Mouse (Mus musculus): ENCODE data around the gene Fam160a1. TPM values are rescaled to one million over a fixed set of nuclear protein-coding genes. Genes with fewer than 3 reads are reported as not detected.

The Fam160a1 gene
- polyA plus RNA-seq, 1 experiment = 15.6 TPM

- DNase-seq (ENCODE audit: low read depth) = no peak
These were observed 10.2 kb upstream of the Fam160a1 start for GRCm38 (mm10) chr3:85827283-85827682.

GRCm38 (mm10) chr3:85820839-85821548 lies 3.9 kb upstream of the Fam160a1 start:
- DNase-seq (ENCODE audit: low read depth) = no peak

- DNase-seq (ENCODE audit: low read depth) = no peak
These were observed 2.2 kb upstream of the Fam160a1 start for GRCm38 (mm10) chr3:85819319-85819718.

DNA sequence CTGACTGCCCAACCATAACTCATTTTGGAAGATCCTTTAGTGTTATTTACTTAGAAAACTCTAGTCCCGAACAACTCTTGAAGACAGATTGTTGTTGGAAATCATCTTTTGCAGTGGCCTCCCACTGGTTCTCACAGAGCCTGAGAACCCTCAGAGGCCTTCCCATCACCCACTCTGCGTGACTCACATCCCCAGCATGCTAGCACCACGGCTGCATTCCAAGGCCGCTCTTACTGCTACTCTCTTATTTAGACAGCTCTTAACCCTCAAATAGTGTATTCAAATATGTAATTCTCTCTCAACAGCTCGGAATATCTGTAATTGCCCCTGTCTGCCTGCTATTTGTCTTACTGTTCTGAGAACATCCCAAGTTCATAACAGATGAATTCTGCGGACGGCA lies 2.9 kb downstream of the Fam160a1 start:
- DNase-seq (ENCODE audit: low read depth) = no peak

DNA sequence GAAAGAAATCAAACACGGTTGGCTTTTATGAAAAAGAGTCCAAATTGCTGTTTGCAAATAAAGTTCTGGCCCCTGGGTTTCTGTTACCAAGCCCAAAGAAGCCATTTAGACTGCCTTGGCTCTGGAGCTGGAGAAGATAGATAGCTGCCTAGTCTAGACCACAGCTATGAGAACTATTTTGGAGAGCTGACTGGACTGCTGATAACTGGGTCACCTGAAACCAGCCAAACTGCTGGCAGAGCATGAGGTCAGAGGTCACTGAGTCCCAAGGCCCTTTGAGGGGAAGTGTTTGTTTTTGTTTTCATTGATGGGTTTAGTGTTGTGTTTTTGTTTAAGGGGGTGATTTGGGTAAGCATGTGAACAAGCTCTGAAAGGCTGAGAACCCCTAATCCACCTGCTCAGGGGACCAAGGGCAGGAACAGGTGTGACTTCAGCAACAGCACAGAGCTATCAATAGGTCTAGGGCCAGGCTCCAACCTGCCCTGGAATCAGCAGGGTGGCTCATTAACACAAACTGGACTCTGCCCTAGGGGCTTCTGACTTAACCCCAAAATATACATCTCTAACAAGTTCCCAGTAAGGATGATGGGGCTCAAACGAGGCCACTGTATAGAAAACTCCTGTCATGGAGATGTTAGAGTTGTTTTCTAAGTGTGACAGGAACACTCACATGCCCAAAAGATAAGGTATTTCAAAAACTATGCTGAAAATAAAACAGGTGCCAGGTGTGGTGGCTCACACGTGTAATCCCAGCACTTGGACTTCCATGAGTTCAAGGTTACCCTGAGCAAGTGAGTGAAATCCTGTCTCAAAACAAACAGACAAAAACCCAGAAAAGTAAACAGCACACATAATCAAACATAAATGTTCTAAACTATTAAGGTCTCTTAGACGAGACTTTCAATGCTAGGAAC lies 3.7 kb downstream of the Fam160a1 start:
- DNase-seq (ENCODE audit: low read depth) = no peak

DNA sequence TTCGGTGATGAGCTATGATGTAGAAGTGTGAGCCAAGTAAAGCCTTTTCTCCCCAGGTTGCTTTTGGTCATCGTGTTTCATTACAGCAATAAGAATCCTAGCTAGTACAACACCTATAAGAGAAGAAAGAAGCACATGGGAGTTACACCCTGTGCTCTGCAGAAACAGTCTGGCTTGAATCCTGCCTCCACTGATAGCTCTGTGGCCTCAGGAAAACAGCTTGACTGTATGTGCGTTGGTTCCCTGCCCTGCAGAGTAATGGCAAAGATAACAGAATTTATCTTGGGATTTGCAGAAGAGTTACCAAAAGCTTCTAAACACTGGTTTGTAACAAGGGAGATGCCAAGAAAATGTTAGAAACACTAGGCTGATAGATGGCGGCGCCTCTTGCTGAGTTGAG lies 5.1 kb downstream of the Fam160a1 start:
- DNase-seq (ENCODE audit: low read depth) = no peak

DNA sequence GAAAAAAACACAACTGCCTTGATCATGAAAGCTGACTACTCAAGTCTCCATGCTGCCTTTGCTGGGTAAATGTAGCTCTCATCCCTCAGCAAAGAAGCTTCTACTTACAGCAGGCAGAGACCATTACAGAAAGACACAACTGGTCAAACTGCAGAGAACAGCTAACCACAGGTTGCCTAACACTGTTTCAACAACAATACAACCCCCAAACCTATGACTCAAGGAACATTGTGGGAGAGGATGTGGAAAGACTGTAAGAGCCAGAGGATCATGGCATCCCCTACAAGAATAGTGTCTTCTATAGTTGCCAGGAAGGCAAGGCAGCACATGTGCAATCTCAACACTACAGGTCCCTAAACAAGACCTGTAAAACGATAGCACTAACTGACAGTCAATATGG lies 23.9 kb downstream of the Fam160a1 start:
- peak; percentile 65 for DNase-seq (ENCODE audit: low read depth)

GRCm38 (mm10) chr3:85789748-85790147 lies 27.3 kb downstream of the Fam160a1 start:
- no peak for DNase-seq (ENCODE audit: low read depth)

GRCm38 (mm10) chr3:85786501-85786900 lies 30.6 kb downstream of the Fam160a1 start:
- no peak for DNase-seq (ENCODE audit: low read depth)

DNA sequence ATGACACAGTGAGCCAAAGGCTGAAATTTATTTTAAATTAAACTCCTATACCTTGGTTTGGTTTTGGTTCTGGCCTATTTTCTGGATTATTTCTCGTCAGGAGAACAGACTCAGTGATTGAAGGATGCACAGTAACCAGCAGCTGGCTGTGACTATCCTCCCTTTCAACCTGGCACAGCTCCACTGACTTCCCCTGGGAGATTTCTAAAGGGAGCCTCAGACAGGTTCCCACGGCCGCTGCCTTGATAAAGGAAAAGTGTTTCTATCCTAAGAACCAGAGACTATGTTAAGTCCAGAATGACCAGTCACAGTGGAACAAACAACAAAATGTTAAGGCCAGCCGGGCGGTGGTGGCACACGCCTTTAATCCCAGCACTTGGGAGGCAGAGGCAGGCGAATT lies 36.2 kb downstream of the Fam160a1 start:
- DNase-seq (ENCODE audit: low read depth) = no peak

- no peak for DNase-seq (ENCODE audit: low read depth)
These were observed 36.8 kb downstream of the Fam160a1 start for GRCm38 (mm10) chr3:85780332-85780731.

GRCm38 (mm10) chr3:85777841-85778240 lies 39.2 kb downstream of the Fam160a1 start:
- DNase-seq (ENCODE audit: low read depth) = no peak

- DNase-seq (ENCODE audit: low read depth) = no peak
These were observed 39.7 kb downstream of the Fam160a1 start for GRCm38 (mm10) chr3:85777356-85777755.

- DNase-seq (ENCODE audit: low read depth) = no peak
These were observed 40.4 kb downstream of the Fam160a1 start for GRCm38 (mm10) chr3:85776707-85777106.

DNA sequence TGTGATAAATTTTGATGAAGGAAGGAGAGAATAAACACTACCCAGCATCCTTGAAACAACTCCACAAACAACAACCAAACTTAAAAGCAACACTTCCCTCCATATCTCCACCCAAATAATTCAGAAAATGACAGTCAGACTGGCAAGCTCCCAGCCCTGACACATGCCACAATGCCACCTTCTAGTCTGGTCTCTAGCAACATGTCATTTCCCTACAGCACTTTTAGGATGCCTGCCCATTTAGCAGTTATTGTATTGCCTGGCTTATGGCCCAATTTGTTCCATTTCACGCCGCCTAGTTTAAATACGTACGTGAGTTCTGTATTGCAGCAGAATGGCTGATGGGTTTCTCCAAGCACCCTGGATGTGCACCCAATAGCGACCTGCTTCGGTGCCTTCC lies 41.0 kb downstream of the Fam160a1 start:
- no peak for DNase-seq (ENCODE audit: low read depth)

DNA sequence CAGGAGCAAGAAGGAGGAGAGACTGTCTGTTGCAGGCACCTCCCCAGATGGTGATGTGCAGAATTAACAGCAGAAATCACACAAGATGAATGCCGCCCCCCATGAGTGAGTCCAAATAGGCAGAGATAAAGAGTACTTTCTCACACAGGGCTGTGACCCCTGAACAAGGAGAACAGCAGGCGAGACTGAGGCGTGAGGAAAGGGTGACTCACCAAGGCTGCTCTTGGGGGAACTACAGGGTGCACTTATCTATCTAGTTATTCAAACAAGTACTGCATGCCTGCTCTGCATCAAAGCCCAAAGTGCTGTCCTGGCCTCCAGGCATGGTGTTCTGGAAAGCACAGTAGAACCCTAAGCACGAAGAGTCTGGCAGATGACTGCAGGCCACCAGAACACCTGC lies 43.2 kb downstream of the Fam160a1 start:
- no peak for DNase-seq (ENCODE audit: low read depth)

DNA sequence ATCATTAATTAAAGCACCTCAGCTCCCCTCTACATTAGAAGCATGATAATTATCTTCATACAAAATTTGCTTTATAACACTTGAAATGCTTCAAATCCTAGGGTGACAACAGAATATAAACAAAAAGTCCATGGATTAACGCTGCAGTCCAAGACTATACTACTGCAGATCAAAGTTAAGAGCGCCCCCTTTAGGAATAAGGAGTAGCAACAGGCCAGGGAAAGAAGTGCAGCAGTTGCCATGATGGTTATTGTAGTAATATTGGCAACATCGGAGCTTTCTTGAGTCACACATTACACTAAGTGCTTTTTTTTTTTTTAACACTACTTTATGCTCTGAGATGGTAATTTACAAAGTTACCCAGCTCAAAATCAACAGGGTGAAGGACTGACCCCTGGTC lies 43.7 kb downstream of the Fam160a1 start:
- DNase-seq (ENCODE audit: low read depth) = no peak

DNA sequence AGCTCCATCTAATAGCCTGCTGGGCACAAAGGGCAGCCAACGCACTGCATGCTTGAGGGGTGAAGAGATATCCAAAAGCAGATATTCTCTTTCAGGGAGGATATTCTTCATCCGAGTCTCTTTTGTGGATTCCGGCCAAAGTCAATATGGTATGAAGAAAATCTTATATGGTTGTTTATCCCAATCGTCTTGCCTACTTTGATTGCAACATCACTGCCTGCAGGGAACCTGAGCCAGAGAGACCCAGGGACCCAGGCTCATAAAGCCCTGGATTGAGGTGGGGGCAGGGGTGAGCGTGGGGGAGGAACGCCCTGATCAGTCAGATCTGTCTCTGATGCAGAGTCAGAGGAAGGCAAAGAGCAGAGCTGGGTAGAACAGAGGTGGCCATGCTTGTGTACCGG lies 52.2 kb downstream of the Fam160a1 start:
- peak; percentile 86 for DNase-seq (ENCODE audit: low read depth)

DNA sequence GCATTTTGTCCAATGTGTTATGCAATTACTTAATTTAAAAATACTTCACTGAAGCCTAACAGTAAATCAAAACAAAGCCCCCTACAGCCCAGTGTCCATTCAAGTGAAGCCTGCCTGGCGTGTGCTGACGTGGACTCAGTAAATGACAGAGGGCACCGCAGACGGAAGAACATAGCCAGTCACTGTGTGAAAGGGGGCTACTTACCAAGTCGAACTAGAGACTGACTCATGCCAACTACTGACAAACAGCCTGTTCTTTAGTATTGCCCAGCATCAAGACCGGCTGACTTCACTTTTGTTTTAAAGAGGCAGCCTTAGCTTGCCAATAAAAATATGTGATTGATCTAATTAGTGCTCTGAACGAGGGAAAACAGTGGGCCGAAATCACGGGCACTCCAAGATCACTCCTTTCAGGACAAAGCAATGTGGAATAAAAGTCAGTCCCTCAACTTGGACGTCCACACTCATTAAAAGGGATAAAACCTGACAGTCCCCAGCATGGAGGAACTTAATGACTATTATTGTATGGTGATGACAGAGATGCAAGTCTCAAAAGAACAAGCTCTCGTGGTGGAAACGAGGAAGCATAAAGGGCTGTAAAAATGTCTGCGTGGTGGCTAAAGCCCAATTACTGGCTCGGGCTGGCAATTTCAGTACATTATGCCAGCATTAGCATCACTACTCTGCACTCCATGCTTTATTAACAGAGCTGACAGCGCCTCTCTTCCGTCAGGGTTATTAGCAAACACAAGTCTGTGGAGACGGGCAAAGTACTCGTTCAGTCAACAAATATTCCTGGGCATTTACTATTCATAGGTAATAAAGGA lies 52.9 kb downstream of the Fam160a1 start:
- DNase-seq (ENCODE audit: low read depth) = peak; percentile 36

GRCm38 (mm10) chr3:85757944-85758343 lies 59.1 kb downstream of the Fam160a1 start:
- peak; percentile 98 for DNase-seq (ENCODE audit: low read depth)

GRCm38 (mm10) chr3:85757435-85757834 lies 59.7 kb downstream of the Fam160a1 start:
- no peak for DNase-seq (ENCODE audit: low read depth)

- no peak for DNase-seq (ENCODE audit: low read depth)
These were observed 67.7 kb downstream of the Fam160a1 start for GRCm38 (mm10) chr3:85749348-85749747.

All from gonadal fat pad, adult 2 months (tissue).